Mouse (Mus musculus) embryonic facial prominence, embryonic 14.5 days (tissue): Measurements from ENCODE around the gene Pbx1. TPM values are rescaled to one million over a fixed set of nuclear protein-coding genes. Genes with fewer than 3 reads are reported as not detected.

ENCODE experiments used
- ATAC-seq: fragments of 200-750 bp; cut with Nextera tagmentation; 2 replicates; pipeline ENCODE4 v1.8.0; 2017; ENCODE audit warnings: low read depth, moderate number of reproducible peaks, moderate TSS enrichment
- DNase-seq: peaks from one replicate; pipeline ENCODE4 v3.0.0-alpha.2; 2015; ENCODE audit warnings: low spot score
- H3K27ac ChIP-seq: fragments of 300-500 bp; sonication (generic); replicated peaks from 2 replicates; pipeline ENCODE4 v1.5.1; 2014; ENCODE audit warnings: low read depth, mild to moderate bottlenecking, low read length, moderate library complexity
- H3K27me3 ChIP-seq: fragments of 300-500 bp; sonication (generic); replicated peaks from 2 replicates; pipeline ENCODE4 v1.6.1; 2014; ENCODE audit warnings: low read length; ENCODE audit not compliant: control insufficient read depth, insufficient read depth
- H3K36me3 ChIP-seq: fragments of 300-500 bp; sonication (generic); 2 replicates; pipeline ENCODE4 v1.6.1; 2014; ENCODE audit warnings: low read length, mixed read lengths; ENCODE audit not compliant: control insufficient read depth, insufficient read depth
- H3K4me1 ChIP-seq: fragments of 300-500 bp; sonication (generic); 2 replicates; pipeline ENCODE4 v1.6.1; 2014; ENCODE audit warnings: antibody characterized with exemption, low read length; ENCODE audit not compliant: control insufficient read depth, insufficient read depth
- H3K4me2 ChIP-seq: fragments of 300-500 bp; sonication (generic); 2 replicates; pipeline ENCODE4 v1.6.1; 2014; ENCODE audit warnings: low read depth, mild to moderate bottlenecking, low read length, moderate library complexity, mixed read lengths
- H3K4me3 ChIP-seq: fragments of 300-500 bp; sonication (generic); 2 replicates; pipeline ENCODE4 v1.5.1; 2014; ENCODE audit warnings: low read depth, mild to moderate bottlenecking, low read length
- H3K9ac ChIP-seq: fragments of 300-500 bp; sonication (generic); 2 replicates; pipeline ENCODE4 v1.6.1; 2014; ENCODE audit warnings: low read depth, mild to moderate bottlenecking, low read length, moderate library complexity, mixed read lengths
- H3K9me3 ChIP-seq: fragments of 300-500 bp; sonication (generic); 2 replicates; pipeline ENCODE4 v1.6.1; 2016; ENCODE audit warnings: low read length; ENCODE audit not compliant: control insufficient read depth
- WGBS: fragments of 180-500 bp; shearing (Covaris S2); extraction: QIAGEN DNeasy Blood & Tissue Kit; methylation state at CpG from one replicate; pipeline ENCODE4 v1.1.7; 2014; 5-methylcytosine and 5-hydroxymethylcytosine counted together
- polyA plus RNA-seq: library from polyadenylated mRNA; unstranded; fragments of >200 nt; fragmentation: Nextera tagmentation; extraction: Ambion mirVana; gene quantifications from 2 replicates; pipeline ENCODE4 v1.2.1, GENCODE M21; 2014

Gene Pbx1
- polyA plus RNA-seq, 1 experiment from 2014 or later = 30.5 TPM

DNA sequence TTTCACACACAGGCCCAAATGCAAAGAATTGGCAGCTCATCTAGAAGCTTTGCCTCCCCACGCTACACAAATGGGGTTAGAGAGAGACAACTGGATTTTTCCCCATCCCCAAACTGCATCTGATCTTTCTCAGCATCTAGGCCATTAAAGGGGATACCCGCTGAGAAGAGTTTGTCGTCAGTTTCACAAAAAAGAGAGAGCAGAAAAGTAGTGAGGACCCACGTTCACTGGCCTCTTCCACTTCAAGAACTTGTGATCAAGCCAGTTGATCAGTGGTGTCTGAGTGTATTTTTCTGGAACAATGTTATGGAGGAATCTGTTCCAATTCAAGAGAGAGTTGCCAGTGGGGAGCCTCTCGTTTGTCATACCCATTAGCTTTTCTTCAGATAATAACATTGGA, 2.7 kb downstream of the Pbx1 start:
- Histone ChIP-seq H3K9ac (peak overlapping the region; percentile 97), H3K4me1 (peaks cover 39% of the 10 kb centered on the region), H3K9me3 (no peaks in the 10 kb centered on the region), H3K27me3 (no peaks in the 10 kb centered on the region), H3K36me3 (no peaks in the 10 kb centered on the region), H3K4me2 (peak overlapping the region; percentile 80), H3K27ac (peak overlapping the region; percentile 100), H3K4me3 (peak overlapping the region; percentile 80)
- ATAC-seq (no peak), DNase-seq (peak; percentile 41)
- 3% methylated on average over 5 of the region's 5 CpGs for WGBS

DNA sequence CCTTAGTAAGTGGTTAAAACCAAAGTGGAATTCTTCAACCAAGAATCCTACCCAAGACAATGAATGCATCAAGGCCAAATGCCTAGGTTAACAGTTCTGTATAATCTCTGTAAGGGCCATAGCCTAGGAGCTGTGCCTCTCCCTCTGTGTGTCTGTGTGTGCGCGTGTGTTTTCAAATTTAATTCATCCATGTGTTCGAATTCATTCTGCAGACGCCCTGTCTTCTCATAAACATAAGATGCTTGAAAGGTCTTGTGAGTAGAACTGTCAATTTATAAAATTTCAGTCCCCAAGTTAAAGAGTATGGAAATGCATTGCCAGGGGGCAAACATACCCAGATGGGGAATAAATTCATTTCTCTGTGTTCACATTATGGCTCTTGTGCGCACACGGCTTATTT, 3.8 kb downstream of the Pbx1 start:
- Histone ChIP-seq H3K27me3 (no peaks in the 10 kb centered on the region), H3K4me3 (peak overlapping the region; percentile 80), H3K4me2 (peak overlapping the region; percentile 80), H3K27ac (peak overlapping the region; percentile 100), H3K4me1 (peaks cover 51% of the 10 kb centered on the region), H3K9me3 (no peaks in the 10 kb centered on the region), H3K9ac (peak overlapping the region; percentile 97), H3K36me3 (no peaks in the 10 kb centered on the region)
- no peak for ATAC-seq
- WGBS = 16% methylated on average over 6 of the region's 6 CpGs
- no peak for DNase-seq

DNA sequence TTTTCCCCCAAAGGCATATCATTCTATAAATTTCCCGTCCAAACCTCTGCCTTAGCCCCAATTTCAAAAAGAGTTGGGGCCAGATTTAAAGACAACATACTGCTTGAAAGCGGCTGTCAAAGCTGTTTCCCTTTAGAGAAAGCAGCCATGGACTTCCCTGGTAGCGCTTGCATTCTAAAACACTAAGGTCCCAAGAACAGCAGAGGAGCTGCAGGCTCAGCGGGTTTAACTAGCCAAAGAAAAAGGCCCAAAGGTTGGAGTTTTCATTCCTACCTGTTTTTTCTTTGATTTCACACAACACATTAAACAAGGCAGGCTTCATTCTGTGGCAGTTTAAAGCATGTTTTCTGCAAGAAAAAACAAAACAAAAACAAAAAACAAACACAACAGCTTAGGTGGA, 4.5 kb downstream of the Pbx1 start:
- 12% methylated on average over 4 of the region's 4 CpGs for WGBS
- no peak for ATAC-seq
- DNase-seq = peak; percentile 56
- Histone ChIP-seq H3K4me1 (peaks cover 55% of the 10 kb centered on the region), H3K27ac (0 out of 2 replicates have a peak overlapping the region, but pooled peaks have one; percentile 100), H3K36me3 (0 out of 2 replicates have a peak, but pooled peaks cover under 1% of the 10 kb centered on the region), H3K4me3 (peak overlapping the region; percentile 80), H3K9ac (peak overlapping the region; percentile 97), H3K27me3 (no peaks in the 10 kb centered on the region), H3K4me2 (peak overlapping the region; percentile 80), H3K9me3 (no peaks in the 10 kb centered on the region)

DNA sequence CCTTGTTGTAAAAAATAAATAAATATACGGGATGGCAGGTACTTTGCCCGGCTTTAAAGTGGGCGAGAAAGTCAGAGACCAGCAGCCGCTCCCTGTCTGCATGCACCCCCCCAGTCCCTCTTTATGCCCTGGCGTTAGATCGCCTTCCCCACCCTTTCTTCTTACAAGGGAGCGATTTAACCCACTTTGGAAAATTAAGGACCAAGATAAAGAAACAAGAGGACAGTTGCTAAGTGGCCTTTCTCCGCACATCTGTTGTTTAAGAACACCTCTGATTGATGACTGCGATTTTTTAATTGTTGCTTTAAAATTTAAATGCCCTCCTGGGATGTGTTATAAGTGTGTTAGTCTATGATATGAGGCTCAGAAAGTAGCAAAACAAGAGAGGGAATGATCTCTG, 5.2 kb downstream of the Pbx1 start:
- 55% methylated on average over 9 of the region's 9 CpGs for WGBS
- H3K36me3 ChIP-seq = peaks cover 8% of the 10 kb centered on the region; the same call in 1 of the 2 replicates
- no peak overlapping the region for H3K27ac ChIP-seq
- H3K4me2 ChIP-seq = peak overlapping the region; percentile 80
- H3K9me3 ChIP-seq = no peaks in the 10 kb centered on the region
- H3K27me3 ChIP-seq = no peaks in the 10 kb centered on the region
- peaks cover 55% of the 10 kb centered on the region for H3K4me1 ChIP-seq
- DNase-seq (no peak), ATAC-seq (no peak)
- H3K4me3 ChIP-seq = peak overlapping the region; percentile 80
- peak overlapping the region; percentile 97 for H3K9ac ChIP-seq

DNA sequence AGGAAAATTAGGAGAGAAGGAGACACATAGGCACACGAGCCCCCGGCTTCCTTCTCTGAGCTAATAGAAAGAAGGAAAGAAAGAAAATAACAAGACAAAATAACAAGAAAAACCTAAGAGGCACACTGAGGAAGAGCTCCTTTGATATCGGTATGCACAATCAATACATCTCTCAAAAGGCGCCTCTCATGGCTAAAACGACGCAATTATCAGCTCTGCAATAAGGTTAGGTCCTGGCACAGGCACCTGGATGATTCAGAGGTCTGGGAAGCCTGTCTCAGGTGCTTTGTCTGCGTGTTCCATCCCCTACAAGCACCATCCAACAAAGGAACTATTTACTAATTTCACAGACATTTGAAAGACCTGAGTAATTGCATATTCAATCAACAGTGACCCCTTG, 5.8 kb downstream of the Pbx1 start:
- peaks cover 55% of the 10 kb centered on the region for H3K4me1 ChIP-seq

DNA sequence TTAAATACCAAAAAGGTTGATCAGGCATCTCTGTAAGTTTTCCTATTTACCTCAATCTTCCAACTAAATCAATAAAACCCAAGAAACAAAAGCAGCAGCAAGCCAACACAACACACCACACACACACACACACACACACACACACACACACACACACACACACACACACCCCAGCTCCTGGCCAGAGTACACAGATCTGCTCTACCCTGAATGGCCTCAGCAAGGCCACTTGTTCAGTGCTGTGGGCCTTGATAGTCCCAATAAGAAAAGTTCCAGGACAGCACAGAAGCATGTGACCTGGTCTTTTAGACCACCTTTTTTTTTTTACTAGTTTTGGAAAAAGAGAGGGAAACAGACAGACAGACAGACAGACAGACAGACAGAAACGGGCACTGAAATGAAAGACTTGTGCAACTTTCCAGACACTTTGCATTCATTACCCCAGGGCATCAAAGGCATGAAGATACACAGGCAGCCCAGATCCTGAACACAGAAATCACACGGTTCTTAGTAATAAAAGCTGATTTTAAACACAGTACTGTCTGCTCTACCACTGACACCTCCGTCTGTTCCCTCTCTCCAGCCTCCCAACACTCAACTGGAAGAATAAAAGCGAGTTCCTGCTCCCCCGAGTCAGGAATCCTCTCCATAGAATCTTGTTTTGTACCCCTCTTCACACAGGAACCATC, 6.9 kb downstream of the Pbx1 start:
- ATAC-seq = no peak
- peaks cover 9% of the 10 kb centered on the region; the same call in 1 of the 2 replicates for H3K36me3 ChIP-seq
- 24% methylated on average over 5 of the region's 5 CpGs for WGBS
- no peaks in the 10 kb centered on the region for H3K27me3 ChIP-seq
- peaks cover 55% of the 10 kb centered on the region for H3K4me1 ChIP-seq
- H3K9ac ChIP-seq = peak overlapping the region; percentile 97
- peak overlapping the region; percentile 80 for H3K4me2 ChIP-seq
- H3K4me3 ChIP-seq = peak overlapping the region; percentile 80
- DNase-seq = no peak
- no peaks in the 10 kb centered on the region for H3K9me3 ChIP-seq
- H3K27ac ChIP-seq = no peak overlapping the region

More for the DNA sequence above, 5.8 kb downstream of the Pbx1 start:
- 46% methylated on average over 7 of the region's 7 CpGs for WGBS
- Histone ChIP-seq H3K9ac (peak overlapping the region; percentile 97), H3K4me3 (peak overlapping the region; percentile 80), H3K36me3 (peaks cover 9% of the 10 kb centered on the region; the same call in 1 of the 2 replicates), H3K4me2 (peak overlapping the region; percentile 80), H3K9me3 (no peaks in the 10 kb centered on the region), H3K27ac (no peak overlapping the region), H3K27me3 (no peaks in the 10 kb centered on the region)
- DNase-seq (no peak), ATAC-seq (no peak)

DNA sequence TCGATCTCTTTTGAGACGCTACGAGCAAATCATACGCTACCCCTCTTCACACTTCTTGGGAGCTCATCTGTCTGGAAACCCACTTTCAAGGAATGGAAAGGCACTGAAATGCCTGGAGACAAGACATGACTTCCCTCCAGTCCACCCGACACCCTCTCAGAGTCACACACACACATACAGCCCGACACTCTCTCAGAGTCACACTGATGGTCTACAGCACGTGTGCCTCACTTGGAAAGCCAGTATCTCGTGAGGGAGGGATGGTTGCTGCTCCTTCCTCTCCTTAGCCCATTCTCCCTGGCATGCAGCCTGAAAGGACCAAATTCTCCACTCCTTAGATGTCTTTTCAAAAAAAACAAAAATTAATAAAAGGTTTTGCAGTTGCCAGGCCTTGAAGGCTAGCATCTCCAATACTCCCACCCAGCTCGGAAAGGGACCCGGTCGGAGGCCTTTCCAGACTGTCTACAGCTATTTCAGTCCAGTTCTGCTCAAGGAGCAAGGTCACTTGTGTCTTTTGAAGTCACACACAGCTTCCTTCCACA, 8.6 kb downstream of the Pbx1 start:
- Histone ChIP-seq H3K4me3 (no peak overlapping the region), H3K9me3 (no peaks in the 10 kb centered on the region), H3K36me3 (peaks cover 9% of the 10 kb centered on the region; the same call in 1 of the 2 replicates), H3K27me3 (no peaks in the 10 kb centered on the region), H3K4me1 (peaks cover 54% of the 10 kb centered on the region), H3K4me2 (peak overlapping the region; percentile 80), H3K9ac (peak overlapping the region; percentile 35; the same call in 1 of the 2 replicates), H3K27ac (no peak overlapping the region; the same call in 1 of the 2 replicates)
- WGBS = 52% methylated on average over 11 of the region's 11 CpGs
- DNase-seq (no peak), ATAC-seq (no peak)

DNA sequence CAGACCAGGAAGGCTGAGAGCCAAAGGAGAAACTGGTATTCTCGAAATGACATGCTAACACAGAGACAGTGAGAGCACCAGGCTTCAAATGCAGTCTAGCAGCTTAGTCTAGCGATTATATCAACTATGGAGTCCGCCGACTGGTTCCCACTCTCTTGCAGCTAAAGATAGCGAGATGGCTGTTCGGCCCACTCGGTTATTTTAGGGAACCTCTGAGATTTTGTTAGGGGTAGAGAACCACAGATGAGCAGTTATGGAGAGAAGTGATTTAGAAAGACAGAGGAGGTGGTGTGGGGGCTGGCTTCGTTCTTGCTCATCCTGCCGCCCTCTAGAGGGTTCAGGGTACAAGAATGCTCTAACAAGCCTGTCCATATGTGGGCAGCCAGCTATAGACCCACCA, 13.2 kb downstream of the Pbx1 start:
- Histone ChIP-seq H3K27ac (no peak overlapping the region), H3K4me2 (no peak overlapping the region), H3K4me1 (peaks cover 41% of the 10 kb centered on the region), H3K36me3 (peaks cover 14% of the 10 kb centered on the region), H3K9ac (no peak overlapping the region), H3K4me3 (no peak overlapping the region), H3K9me3 (no peaks in the 10 kb centered on the region), H3K27me3 (no peaks in the 10 kb centered on the region)
- no peak for ATAC-seq
- DNase-seq = no peak
- WGBS = 81% methylated on average over 9 of the region's 9 CpGs
